Mouse (Mus musculus) ES-Bruce4 (cell line): ENCODE data around the gene Sptbn1. TPM values are rescaled to one million over a fixed set of nuclear protein-coding genes. Genes with fewer than 3 reads are reported as not detected.
A peak's percentile ranks its signal among the peaks of the same experiment; 100 is the strongest.

Experiments used
- H3K27ac ChIP-seq: 2 replicates; pipeline ENCODE4 v1.5.1; 2012; ENCODE audit warnings: low read length, inconsistent platforms; ENCODE audit not compliant: insufficient read depth
- H3K27me3 ChIP-seq: 2 replicates; pipeline ENCODE4 v1.6.1; 2012; ENCODE audit warnings: mild to moderate bottlenecking, low read length, inconsistent platforms; ENCODE audit not compliant: control insufficient read depth, poor library complexity, insufficient read depth, severe bottlenecking
- H3K36me3 ChIP-seq: 2 replicates; pipeline ENCODE4 v1.6.1; 2012; ENCODE audit warnings: inconsistent platforms, mild to moderate bottlenecking, low read length, moderate library complexity; ENCODE audit not compliant: control insufficient read depth, poor library complexity, insufficient read depth, severe bottlenecking
- H3K4me1 ChIP-seq: one replicate; pipeline ENCODE4 v1.8.1; 2011; ENCODE audit warnings: low read length; ENCODE audit not compliant: control insufficient read depth, insufficient read depth
- H3K4me3 ChIP-seq: 2 replicates; pipeline ENCODE4 v1.5.1; 2011; ENCODE audit warnings: low read depth, mild to moderate bottlenecking, low read length
- H3K9ac ChIP-seq: 2 replicates; pipeline ENCODE4 v1.6.1; 2012; ENCODE audit warnings: low read depth, mild to moderate bottlenecking, inconsistent platforms; ENCODE audit not compliant: poor library complexity, severe bottlenecking
- H3K9me3 ChIP-seq: replicated peaks from 2 replicates; pipeline ENCODE4 v1.6.1; 2012; ENCODE audit warnings: mild to moderate bottlenecking, low read length, inconsistent platforms; ENCODE audit not compliant: control insufficient read depth, poor library complexity, insufficient read depth, severe bottlenecking
- CTCF ChIP-seq: IDR thresholded peaks from one replicate; pipeline ENCODE4 v1.8.1; 2011; ENCODE audit warnings: low read depth, low read length
- EP300 ChIP-seq: IDR thresholded peaks from 2 replicates; pipeline ENCODE4 v1.6.1; 2011; ENCODE audit warnings: low read depth, low read length; ENCODE audit not compliant: insufficient read depth
- POLR2A ChIP-seq: IDR thresholded peaks from one replicate; pipeline ENCODE4 v1.8.1; 2011; ENCODE audit warnings: low read length; ENCODE audit not compliant: insufficient read depth
- polyA plus RNA-seq: library from polyadenylated mRNA; stranded (reverse); fragments of >200 nt; gene quantifications from 2 replicates; pipeline ENCODE4 v1.2.4, GENCODE M21; 2011; ENCODE audit warnings: low read depth; ENCODE audit not compliant: missing spikeins, insufficient read depth, insufficient read length

Gene Sptbn1
- polyA plus RNA-seq, 1 experiment: 147 TPM

GRCm38 (mm10) chr11:30230330-30230771 lies 37.6 kb downstream of the Sptbn1 start:
- no peaks in the 10 kb centered on the region for H3K9me3 ChIP-seq
- H3K4me1 ChIP-seq: no peaks in the 10 kb centered on the region
- H3K36me3 ChIP-seq: no peaks in the 10 kb centered on the region
- H3K27ac ChIP-seq: no peak overlapping the region
- no peaks in the 10 kb centered on the region for H3K27me3 ChIP-seq
- no peak overlapping the region for H3K4me3 ChIP-seq
- TF ChIP-seq CTCF (no peak), POLR2A (no peak), EP300 (no peak)
- no peak overlapping the region for H3K9ac ChIP-seq

DNA sequence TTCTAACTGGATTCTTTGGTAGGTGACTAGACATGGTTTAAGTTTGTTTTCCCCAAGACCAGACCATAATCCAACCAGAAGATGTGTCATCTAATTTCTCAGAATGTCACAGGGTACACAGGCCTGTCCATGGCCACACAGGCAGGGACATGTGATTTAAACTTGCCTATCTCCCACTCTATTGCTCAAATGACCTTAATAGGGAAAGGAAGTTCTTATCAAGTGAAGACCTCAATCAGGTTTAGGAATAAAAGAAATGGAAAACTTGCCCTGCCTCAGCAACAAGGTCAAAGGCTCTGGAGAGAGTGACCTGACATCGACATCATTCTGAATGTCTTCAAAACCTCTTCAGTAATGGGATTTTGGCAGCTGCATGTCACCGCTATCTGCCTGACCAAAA lies 41.2 kb downstream of the Sptbn1 start:
- no peaks in the 10 kb centered on the region for H3K9me3 ChIP-seq
- H3K36me3 ChIP-seq: no peaks in the 10 kb centered on the region
- H3K4me3 ChIP-seq: no peak overlapping the region
- H3K27me3 ChIP-seq: no peaks in the 10 kb centered on the region
- no peak overlapping the region for H3K9ac ChIP-seq
- H3K4me1 ChIP-seq: no peaks in the 10 kb centered on the region
- no peak overlapping the region for H3K27ac ChIP-seq
- TF ChIP-seq CTCF (no peak), EP300 (no peak), POLR2A (no peak)

- no peaks in the 10 kb centered on the region for H3K27me3 ChIP-seq
- no peaks in the 10 kb centered on the region for H3K9me3 ChIP-seq
- H3K4me1 ChIP-seq: no peaks in the 10 kb centered on the region
- H3K9ac ChIP-seq: no peak overlapping the region
- no peak overlapping the region for H3K27ac ChIP-seq
- TF ChIP-seq CTCF: no peak
- no peak for TF ChIP-seq EP300
- no peak for TF ChIP-seq POLR2A
- no peak overlapping the region for H3K4me3 ChIP-seq
- H3K36me3 ChIP-seq: no peaks in the 10 kb centered on the region
These were observed 43.4 kb downstream of the Sptbn1 start for GRCm38 (mm10) chr11:30224599-30224998.

DNA sequence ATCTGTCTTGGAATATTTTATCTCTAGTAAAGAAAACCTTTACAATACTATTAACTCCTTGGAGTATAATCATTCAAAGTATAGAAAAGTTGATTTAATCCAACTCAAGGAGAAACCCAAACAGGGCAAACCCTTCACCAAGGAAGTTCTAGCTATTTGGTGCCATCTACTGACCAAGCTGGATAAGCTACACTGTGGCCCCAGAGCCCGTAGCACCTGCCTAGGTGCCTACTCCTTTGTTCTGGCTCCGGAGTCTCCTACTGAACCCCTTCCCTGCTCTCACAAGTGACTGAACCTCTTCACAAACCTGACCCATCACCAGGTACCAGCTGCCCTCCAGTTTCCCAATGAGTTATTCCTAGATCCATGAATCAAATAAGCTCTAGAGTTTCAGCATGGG lies 45.3 kb downstream of the Sptbn1 start:
- Histone ChIP-seq H3K27ac (no peak overlapping the region), H3K27me3 (no peaks in the 10 kb centered on the region), H3K9me3 (no peaks in the 10 kb centered on the region), H3K36me3 (no peaks in the 10 kb centered on the region), H3K4me3 (no peak overlapping the region), H3K4me1 (no peaks in the 10 kb centered on the region), H3K9ac (no peak overlapping the region)
- peak; percentile 67 for TF ChIP-seq CTCF
- TF ChIP-seq EP300: no peak
- TF ChIP-seq POLR2A: no peak

DNA sequence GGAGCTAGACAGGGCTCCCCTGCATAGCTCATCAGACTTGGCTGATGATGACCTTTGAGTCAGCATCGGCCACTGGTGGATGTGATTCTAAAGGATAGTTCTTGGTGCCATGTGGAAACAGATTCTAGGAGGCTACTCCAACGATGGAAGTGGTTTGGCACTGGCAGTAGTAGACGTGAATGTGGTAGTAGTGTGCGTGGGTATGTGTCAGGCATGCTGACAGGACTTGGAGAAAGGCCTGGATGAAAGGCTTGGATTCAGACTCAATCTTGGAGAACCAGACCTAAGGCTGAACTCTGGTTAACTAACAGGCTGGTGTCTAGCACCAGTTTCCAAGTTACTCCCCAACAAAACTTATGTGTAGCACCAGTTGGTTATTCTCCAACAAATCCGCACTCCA lies 46.9 kb downstream of the Sptbn1 start:
- H3K36me3 ChIP-seq: no peaks in the 10 kb centered on the region
- no peaks in the 10 kb centered on the region for H3K27me3 ChIP-seq
- no peak overlapping the region for H3K27ac ChIP-seq
- H3K9ac ChIP-seq: no peak overlapping the region
- TF ChIP-seq POLR2A (no peak), CTCF (no peak), EP300 (no peak)
- no peak overlapping the region for H3K4me3 ChIP-seq
- no peaks in the 10 kb centered on the region for H3K9me3 ChIP-seq
- no peaks in the 10 kb centered on the region for H3K4me1 ChIP-seq

- TF ChIP-seq EP300: no peak
- no peak for TF ChIP-seq CTCF
- TF ChIP-seq POLR2A: no peak
- Histone ChIP-seq H3K9me3 (no peaks in the 10 kb centered on the region), H3K36me3 (no peaks in the 10 kb centered on the region), H3K4me1 (no peaks in the 10 kb centered on the region), H3K4me3 (no peak overlapping the region), H3K9ac (no peak overlapping the region), H3K27ac (no peak overlapping the region), H3K27me3 (no peaks in the 10 kb centered on the region)
These were observed 49.6 kb downstream of the Sptbn1 start for GRCm38 (mm10) chr11:30218386-30218785.
